Mouse (Mus musculus): ENCODE results near the gene Cyb5d1.

GRCm38 (mm10) chr11:69357690-69358089, 37.7 kb downstream of the Cyb5d1 start:
- TF ChIP-seq TCF12 (IDR thresholded peaks at IDR 0.05; ENCODE audit: insufficient read depth, poor library complexity, severe bottlenecking), result peak; percentile 77
- peak; percentile 20 for TF ChIP-seq POLR2AphosphoS2 (IDR thresholded peaks at IDR 0.05; ENCODE audit: insufficient read length, low read depth)
- no peak for TF ChIP-seq USF1 (IDR thresholded peaks at IDR 0.05; ENCODE audit: low read depth)
- peak; percentile 60 for TF ChIP-seq POLR2A (IDR thresholded peaks at IDR 0.05; ENCODE audit: insufficient read length, low read depth)
- peak; percentile 76 to 96 (median 80) for TF ChIP-seq MYOG (IDR thresholded peaks at IDR 0.05; ENCODE audit: control insufficient read depth in 1 of 3, insufficient read depth in 1 of 3, insufficient read length in 2 of 3, low read depth in 2 of 3)
- TF ChIP-seq E2F4 (IDR thresholded peaks at IDR 0.05; ENCODE audit: insufficient read depth), result no peak
- no peak for TF ChIP-seq MAX (IDR thresholded peaks at IDR 0.05; ENCODE audit: low read depth)
- peak; percentile 40 to 95 (median 85) for TF ChIP-seq MYOD1 (IDR thresholded peaks at IDR 0.05; ENCODE audit: control insufficient read depth in 1 of 3, insufficient read length in 2 of 3, low read depth in 2 of 3)
- TF ChIP-seq CEBPB (IDR thresholded peaks at IDR 0.05; ENCODE audit: insufficient read depth, poor library complexity, severe bottlenecking), result no peak
- peak; percentile 12 for TF ChIP-seq TCF3 (IDR thresholded peaks at IDR 0.05; ENCODE audit: insufficient read length, low read depth)
- TF ChIP-seq SRF (IDR thresholded peaks at IDR 0.05; ENCODE audit: control insufficient read depth, insufficient read length, low read depth), result no peak

Data from myocyte (in vitro differentiated cells).